Mouse (Mus musculus): ENCODE measurements around the gene Tor1aip2. TPM values are rescaled to one million over a fixed set of nuclear protein-coding genes. Genes with fewer than 3 reads are reported as not detected.
"Not testable (repeated sequence)": the region's sequence is repeated elsewhere in the genome, so short reads cannot be mapped to it uniquely, and the experiment has no call there.

Tor1aip2 gene
- 67.4 and 71.1 TPM in 2 replicates for total RNA-seq (2015)
- 36.6 and 38.4 TPM in 2 replicates for total RNA-seq (2017)

- peak; percentile 28 for ATAC-seq (ENCODE audit: poor library complexity, severe bottlenecking)
Measured at GRCm38 (mm10) chr1:156035269-156035929, at the start of gene Tor1aip2. TSS of gene Tor1aip2 (plus strand) at chr1:156035403.

GRCm38 (mm10) chr1:155987625-155988024, 47.6 kb upstream of the Tor1aip2 start:
- no peak for ATAC-seq (ENCODE audit: poor library complexity, severe bottlenecking)

GRCm38 (mm10) chr1:155989387-155989786, 45.8 kb upstream of the Tor1aip2 start:
- ATAC-seq (ENCODE audit: poor library complexity, severe bottlenecking): no peak

- no peak for ATAC-seq (ENCODE audit: poor library complexity, severe bottlenecking)
Measured at GRCm38 (mm10) chr1:155990391-155990790, 44.8 kb upstream of the Tor1aip2 start.

GRCm38 (mm10) chr1:155994524-155994923, 40.7 kb upstream of the Tor1aip2 start:
- ATAC-seq (ENCODE audit: poor library complexity, severe bottlenecking): no peak

GRCm38 (mm10) chr1:155995612-155996011, 39.6 kb upstream of the Tor1aip2 start:
- ATAC-seq (ENCODE audit: poor library complexity, severe bottlenecking): no peak

GRCm38 (mm10) chr1:156002366-156002765, 32.8 kb upstream of the Tor1aip2 start:
- ATAC-seq (ENCODE audit: poor library complexity, severe bottlenecking): 0 out of 2 replicates have a peak, but pooled peaks have one; percentile 18

- ATAC-seq (ENCODE audit: poor library complexity, severe bottlenecking): no peak
Measured at GRCm38 (mm10) chr1:156003201-156003935, 31.8 kb upstream of the Tor1aip2 start.

- no peak for ATAC-seq (ENCODE audit: poor library complexity, severe bottlenecking)
Measured at GRCm38 (mm10) chr1:156005906-156006305, 29.3 kb upstream of the Tor1aip2 start.

GRCm38 (mm10) chr1:156009003-156009402, 26.2 kb upstream of the Tor1aip2 start:
- no peak for ATAC-seq (ENCODE audit: poor library complexity, severe bottlenecking)

- ATAC-seq (ENCODE audit: poor library complexity, severe bottlenecking): no peak
Measured at GRCm38 (mm10) chr1:156019800-156020199, 15.4 kb upstream of the Tor1aip2 start.

GRCm38 (mm10) chr1:156020402-156020801, 14.8 kb upstream of the Tor1aip2 start:
- no peak for ATAC-seq (ENCODE audit: poor library complexity, severe bottlenecking)

- ATAC-seq (ENCODE audit: poor library complexity, severe bottlenecking): peak; percentile 85
Measured at GRCm38 (mm10) chr1:156024831-156025503, 10.2 kb upstream of the Tor1aip2 start.

- no peak for ATAC-seq (ENCODE audit: poor library complexity, severe bottlenecking)
Measured at GRCm38 (mm10) chr1:156027849-156028248, 7.4 kb upstream of the Tor1aip2 start.

GRCm38 (mm10) chr1:156028340-156028975, 6.7 kb upstream of the Tor1aip2 start:
- peak; percentile 77 for ATAC-seq (ENCODE audit: poor library complexity, severe bottlenecking)

- no peak for ATAC-seq (ENCODE audit: poor library complexity, severe bottlenecking)
Measured at GRCm38 (mm10) chr1:156033921-156034320, 1.3 kb upstream of the Tor1aip2 start.

- no peak for ATAC-seq (ENCODE audit: poor library complexity, severe bottlenecking)
Measured at GRCm38 (mm10) chr1:156034661-156035060, 542 bp upstream of the Tor1aip2 start.

GRCm38 (mm10) chr1:156035930-156036737, 931 bp downstream of the Tor1aip2 start, which contains the start of gene Tor1aip1:
TSS of gene Tor1aip1 (minus strand) at chr1:156036480.
- ATAC-seq (ENCODE audit: poor library complexity, severe bottlenecking): peak; percentile 70

GRCm38 (mm10) chr1:156037144-156037583, 2.0 kb downstream of the Tor1aip2 start:
- ATAC-seq (ENCODE audit: poor library complexity, severe bottlenecking): peak; percentile 6

- ATAC-seq (ENCODE audit: poor library complexity, severe bottlenecking): not testable (repeated sequence)
Measured at GRCm38 (mm10) chr1:156039989-156040388, 4.8 kb downstream of the Tor1aip2 start.
